Mouse (Mus musculus): Measurements from ENCODE around the gene Srpk2. TPM values are rescaled to one million over a fixed set of nuclear protein-coding genes. Genes with fewer than 3 reads are reported as not detected.
A peak's percentile ranks its signal among the peaks of the same experiment; 100 is the strongest.

The Srpk2 gene
- polyA plus RNA-seq, 1 experiment from 2014 or later, result 57.1 TPM

DNA sequence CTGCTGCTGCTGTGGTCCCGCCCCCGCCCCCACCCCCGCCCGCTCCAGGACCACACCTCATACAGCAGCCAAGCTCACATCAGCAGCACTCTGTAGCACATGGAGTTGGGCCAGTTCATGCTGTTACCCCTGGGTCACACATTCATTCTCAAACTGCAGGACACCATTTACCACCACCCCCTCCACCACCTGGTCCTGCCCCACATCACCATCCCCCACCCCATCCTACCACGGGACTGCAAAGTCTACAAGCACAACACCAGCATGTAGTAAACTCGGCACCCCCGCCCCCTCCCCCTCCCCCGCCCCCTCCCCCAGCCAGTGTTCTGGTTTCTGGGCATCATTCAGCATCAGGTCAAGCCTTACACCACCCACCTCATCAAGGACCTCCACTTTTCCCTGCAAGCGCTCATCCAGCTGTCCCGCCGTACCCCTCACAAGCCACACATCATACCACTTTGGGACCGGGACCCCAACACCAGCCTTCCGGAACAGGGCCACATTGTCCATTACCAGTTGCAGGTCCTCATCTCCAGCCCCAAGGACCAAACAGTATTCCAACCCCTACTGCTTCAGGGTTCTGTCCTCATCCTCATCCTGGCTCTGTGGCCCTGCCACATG, 182.0 kb downstream of the Srpk2 start:
- peaks cover 88% of the 10 kb centered on the region for H3K36me3 ChIP-seq (replicated peaks)
- DNase-seq (ENCODE audit: low spot score), result peak; percentile 14
- H3K27ac ChIP-seq (replicated peaks), result peak overlapping the region; percentile 40
- H3K4me1 ChIP-seq, result peaks cover 16% of the 10 kb centered on the region
- 72% methylated on average over 13 of the region's 13 CpGs for WGBS
- H3K4me3 ChIP-seq, result no peak overlapping the region
- H3K9me3 ChIP-seq, result no peaks in the 10 kb centered on the region
- H3K27me3 ChIP-seq (replicated peaks; ENCODE audit: low read depth, poor library complexity, severe bottlenecking), result no peaks in the 10 kb centered on the region

DNA sequence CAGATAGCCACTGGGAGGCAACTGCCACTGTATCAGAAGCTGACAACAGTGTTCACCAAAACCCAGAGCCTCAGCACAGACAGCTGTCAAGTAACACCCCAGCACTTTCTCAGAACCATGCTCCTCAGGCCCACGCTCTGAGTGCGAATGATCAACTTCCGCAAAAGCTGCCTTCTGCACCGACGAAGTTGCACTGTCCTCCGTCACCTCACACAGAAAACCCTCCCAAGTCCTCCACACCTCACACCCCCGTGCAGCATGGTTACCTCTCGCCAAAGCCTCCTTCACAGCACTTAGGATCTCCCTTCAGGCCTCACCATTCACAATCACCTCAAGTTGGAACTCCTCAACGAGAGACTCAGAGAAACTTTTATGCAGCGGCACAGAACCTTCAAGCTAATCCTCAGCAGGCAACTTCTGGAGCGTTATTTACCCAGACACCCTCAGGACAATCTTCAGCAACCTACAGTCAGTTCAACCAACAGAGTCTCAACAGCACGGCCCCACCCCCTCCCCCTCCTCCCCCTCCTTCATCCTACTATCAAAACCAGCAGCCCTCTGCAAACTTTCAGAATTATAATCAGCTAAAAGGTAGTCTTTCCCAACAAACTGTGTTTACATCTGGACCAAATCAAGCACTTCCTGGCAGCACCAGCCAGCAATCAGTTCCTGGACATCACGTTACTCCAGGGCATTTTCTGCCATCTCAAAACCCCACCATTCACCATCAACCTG, 182.7 kb downstream of the Srpk2 start:
- Histone ChIP-seq H3K36me3 (replicated peaks) (peaks cover 91% of the 10 kb centered on the region), H3K4me1 (peaks cover 15% of the 10 kb centered on the region), H3K9me3 (no peaks in the 10 kb centered on the region), H3K27me3 (replicated peaks; ENCODE audit: low read depth, poor library complexity, severe bottlenecking) (no peaks in the 10 kb centered on the region), H3K4me3 (no peak overlapping the region), H3K27ac (replicated peaks) (no peak overlapping the region)
- DNase-seq (ENCODE audit: low spot score), result peak; percentile 66
- WGBS, result 69% methylated on average over 13 of the region's 13 CpGs

DNA sequence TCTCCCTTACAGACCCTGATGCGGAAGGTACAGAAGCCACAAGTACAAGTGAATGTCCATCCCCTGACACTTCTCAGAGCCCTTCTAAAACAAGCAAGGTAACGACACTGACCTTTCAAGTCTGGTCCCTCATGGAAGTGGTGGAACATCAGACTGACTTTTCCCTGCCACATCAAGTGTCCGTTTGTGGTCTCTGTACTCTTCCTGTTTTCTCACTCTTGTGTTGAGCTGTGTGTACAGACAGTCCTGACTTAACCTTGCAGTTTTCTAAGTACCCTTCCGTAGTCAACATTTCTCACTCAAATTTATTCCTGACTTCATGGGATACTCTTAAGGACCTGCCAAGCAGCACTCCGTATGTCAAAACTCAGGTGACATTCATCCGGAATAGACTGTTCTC, 183.7 kb downstream of the Srpk2 start:
- Histone ChIP-seq H3K27ac (replicated peaks) (no peak overlapping the region), H3K4me1 (peaks cover 15% of the 10 kb centered on the region), H3K4me3 (no peak overlapping the region), H3K36me3 (replicated peaks) (peaks cover 99% of the 10 kb centered on the region), H3K27me3 (replicated peaks; ENCODE audit: low read depth, poor library complexity, severe bottlenecking) (no peaks in the 10 kb centered on the region), H3K9me3 (no peaks in the 10 kb centered on the region)
- WGBS, result 91% methylated on average over 6 of the region's 6 CpGs
- DNase-seq (ENCODE audit: low spot score), result no peak

DNA sequence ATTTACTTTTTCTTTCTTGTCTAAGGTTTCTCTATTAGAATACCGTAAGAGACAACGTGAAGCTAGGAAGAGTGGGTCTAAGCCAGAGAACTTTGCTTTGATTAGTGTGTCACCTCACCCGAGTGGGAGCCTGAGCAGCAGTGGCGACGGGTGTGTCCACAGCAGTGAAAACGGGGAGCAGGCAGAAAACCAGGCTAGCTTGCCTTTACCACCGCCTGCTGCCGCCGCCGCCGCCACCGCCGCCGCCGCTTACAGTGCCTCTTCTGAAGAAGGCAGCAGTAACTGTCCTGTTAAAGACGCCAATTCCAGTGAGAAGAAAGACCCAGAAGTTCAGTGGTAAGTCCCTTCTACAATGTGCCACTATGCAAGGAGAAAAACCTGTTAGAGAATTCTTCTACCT, 185.2 kb downstream of the Srpk2 start:
- peaks cover 97% of the 10 kb centered on the region for H3K36me3 ChIP-seq (replicated peaks)
- no peaks in the 10 kb centered on the region for H3K9me3 ChIP-seq
- H3K4me1 ChIP-seq, result peaks cover 15% of the 10 kb centered on the region
- no peaks in the 10 kb centered on the region for H3K27me3 ChIP-seq (replicated peaks; ENCODE audit: low read depth, poor library complexity, severe bottlenecking)
- no peak overlapping the region for H3K4me3 ChIP-seq
- DNase-seq (ENCODE audit: low spot score), result no peak
- no peak overlapping the region for H3K27ac ChIP-seq (replicated peaks)
- 94% methylated on average over 16 of the region's 16 CpGs for WGBS

DNA sequence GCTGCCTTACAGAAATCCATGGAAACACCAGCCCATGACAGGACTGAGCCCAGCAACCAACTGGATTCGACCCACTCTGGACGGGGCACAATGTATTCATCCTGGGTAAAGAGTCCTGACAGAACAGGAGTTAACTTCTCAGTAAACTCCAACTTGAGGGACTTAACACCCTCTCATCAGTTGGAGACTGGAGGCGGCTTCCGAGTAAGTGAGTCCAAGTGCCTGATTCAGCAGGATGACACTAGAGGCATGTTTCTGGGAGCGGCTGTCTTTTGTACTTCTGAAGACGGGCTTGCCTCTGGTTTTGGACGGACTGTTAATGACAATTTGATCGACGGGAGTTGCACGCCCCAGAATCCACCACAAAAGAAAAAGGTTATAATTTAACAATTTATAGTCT, 186.5 kb downstream of the Srpk2 start:
- H3K27me3 ChIP-seq (replicated peaks; ENCODE audit: low read depth, poor library complexity, severe bottlenecking), result no peaks in the 10 kb centered on the region
- H3K4me1 ChIP-seq, result peaks cover 15% of the 10 kb centered on the region
- no peak overlapping the region for H3K27ac ChIP-seq (replicated peaks)
- H3K4me3 ChIP-seq, result no peak overlapping the region
- DNase-seq (ENCODE audit: low spot score), result no peak
- WGBS, result 94% methylated on average over 10 of the region's 10 CpGs
- H3K9me3 ChIP-seq, result no peaks in the 10 kb centered on the region
- H3K36me3 ChIP-seq (replicated peaks), result peaks cover 98% of the 10 kb centered on the region

DNA sequence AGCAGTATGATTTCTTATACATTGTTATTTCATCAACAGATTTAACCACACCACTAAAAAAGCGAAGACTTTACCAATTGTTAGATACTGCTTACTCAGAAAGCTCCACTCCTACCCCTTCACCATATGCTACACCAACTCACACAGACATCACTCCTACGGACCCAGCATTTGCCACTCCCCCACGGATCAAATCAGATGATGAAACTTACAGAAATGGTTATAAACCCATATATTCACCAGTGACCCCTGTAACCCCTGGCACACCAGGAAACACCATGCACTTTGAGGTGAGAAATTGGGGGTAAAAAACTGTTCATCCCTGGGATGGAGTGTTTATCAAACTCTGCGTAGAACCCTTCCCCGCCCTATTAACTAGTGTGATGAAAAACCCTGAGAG, 187.5 kb downstream of the Srpk2 start:
- H3K27me3 ChIP-seq (replicated peaks; ENCODE audit: low read depth, poor library complexity, severe bottlenecking), result no peaks in the 10 kb centered on the region
- no peak for DNase-seq (ENCODE audit: low spot score)
- no peak overlapping the region for H3K4me3 ChIP-seq
- no peak overlapping the region for H3K27ac ChIP-seq (replicated peaks)
- H3K36me3 ChIP-seq (replicated peaks), result peaks cover 98% of the 10 kb centered on the region
- H3K9me3 ChIP-seq, result no peaks in the 10 kb centered on the region
- peaks cover 6% of the 10 kb centered on the region for H3K4me1 ChIP-seq
- WGBS, result 92% methylated on average over 5 of the region's 5 CpGs

DNA sequence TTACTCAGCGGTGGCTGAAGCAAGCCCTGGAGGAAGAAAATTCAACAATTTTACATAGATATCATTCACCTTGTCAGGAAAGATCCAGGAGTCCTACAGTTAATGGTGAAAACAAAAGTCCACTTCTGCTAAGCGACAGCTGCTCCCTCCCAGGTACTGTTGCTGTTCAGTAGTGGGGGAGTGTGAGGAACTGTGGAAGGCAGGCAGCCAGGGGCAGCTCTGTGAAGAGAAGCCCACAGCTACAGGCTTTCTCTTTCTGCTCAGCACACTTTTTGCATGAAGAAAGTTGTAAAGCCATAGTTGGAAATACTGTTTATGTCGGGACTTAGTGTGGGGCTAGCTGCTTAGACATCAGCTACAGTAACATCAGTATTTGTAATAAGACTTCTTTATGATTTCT, 188.0 kb downstream of the Srpk2 start:
- H3K36me3 ChIP-seq (replicated peaks), result peaks cover 98% of the 10 kb centered on the region
- WGBS, result 93% methylated on average over 3 of the region's 3 CpGs
- DNase-seq (ENCODE audit: low spot score), result no peak
- H3K4me1 ChIP-seq, result peaks cover under 1% of the 10 kb centered on the region; the same call in 1 of the 2 replicates
- H3K27me3 ChIP-seq (replicated peaks; ENCODE audit: low read depth, poor library complexity, severe bottlenecking), result no peaks in the 10 kb centered on the region
- no peak overlapping the region for H3K27ac ChIP-seq (replicated peaks)
- no peaks in the 10 kb centered on the region for H3K9me3 ChIP-seq
- no peak overlapping the region for H3K4me3 ChIP-seq

DNA sequence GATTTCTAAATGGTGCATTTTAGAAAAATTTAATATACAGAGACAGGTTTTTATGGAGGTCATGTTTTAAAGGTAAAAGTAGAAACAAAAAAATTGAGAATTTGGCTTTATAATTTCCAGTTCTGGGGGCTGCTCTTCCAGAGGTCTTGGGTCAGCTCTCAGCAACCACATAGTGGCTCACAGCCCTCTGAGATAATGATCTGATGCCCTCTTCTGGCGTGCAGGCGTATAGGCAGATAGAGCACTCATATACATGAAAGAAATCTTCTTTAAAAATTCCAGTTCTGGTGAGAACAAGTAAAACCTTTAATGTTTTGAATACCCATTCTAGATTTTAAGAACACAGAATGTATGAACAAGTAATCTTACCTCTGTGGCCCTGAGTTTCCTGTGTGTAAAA, 193.6 kb downstream of the Srpk2 start:
- DNase-seq (ENCODE audit: low spot score), result peak; percentile 29
- Histone ChIP-seq H3K4me1 (no peaks in the 10 kb centered on the region), H3K27me3 (replicated peaks; ENCODE audit: low read depth, poor library complexity, severe bottlenecking) (no peaks in the 10 kb centered on the region), H3K4me3 (no peak overlapping the region), H3K27ac (replicated peaks) (no peak overlapping the region), H3K9me3 (no peaks in the 10 kb centered on the region), H3K36me3 (replicated peaks) (peaks cover 93% of the 10 kb centered on the region)
- 52% methylated on average over 2 of the region's 2 CpGs for WGBS

DNA sequence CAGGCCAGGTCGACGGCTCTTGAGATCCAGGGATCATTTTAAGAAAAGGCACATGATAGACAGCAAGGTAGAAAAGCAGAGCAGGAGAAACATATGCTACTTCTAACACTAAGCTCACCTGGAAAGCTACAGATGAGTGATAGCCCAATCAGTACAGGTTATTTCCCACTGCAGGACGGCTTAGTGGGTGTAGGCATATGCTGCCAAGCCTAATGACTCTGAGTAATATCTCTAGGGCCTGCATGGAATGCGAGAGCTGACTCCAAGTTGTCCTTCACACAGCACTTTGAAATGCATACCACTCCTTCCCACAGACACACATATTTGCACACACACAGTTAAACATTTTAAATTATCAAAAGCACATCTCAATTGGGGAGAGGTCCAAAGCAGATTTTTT, 195.2 kb downstream of the Srpk2 start:
- H3K4me1 ChIP-seq, result no peaks in the 10 kb centered on the region
- WGBS, result 87% methylated on average over 4 of the region's 4 CpGs
- no peak overlapping the region for H3K27ac ChIP-seq (replicated peaks)
- DNase-seq (ENCODE audit: low spot score), result no peak
- peaks cover 95% of the 10 kb centered on the region for H3K36me3 ChIP-seq (replicated peaks)
- H3K27me3 ChIP-seq (replicated peaks; ENCODE audit: low read depth, poor library complexity, severe bottlenecking), result no peaks in the 10 kb centered on the region
- no peak overlapping the region for H3K4me3 ChIP-seq
- H3K9me3 ChIP-seq, result no peaks in the 10 kb centered on the region

DNA sequence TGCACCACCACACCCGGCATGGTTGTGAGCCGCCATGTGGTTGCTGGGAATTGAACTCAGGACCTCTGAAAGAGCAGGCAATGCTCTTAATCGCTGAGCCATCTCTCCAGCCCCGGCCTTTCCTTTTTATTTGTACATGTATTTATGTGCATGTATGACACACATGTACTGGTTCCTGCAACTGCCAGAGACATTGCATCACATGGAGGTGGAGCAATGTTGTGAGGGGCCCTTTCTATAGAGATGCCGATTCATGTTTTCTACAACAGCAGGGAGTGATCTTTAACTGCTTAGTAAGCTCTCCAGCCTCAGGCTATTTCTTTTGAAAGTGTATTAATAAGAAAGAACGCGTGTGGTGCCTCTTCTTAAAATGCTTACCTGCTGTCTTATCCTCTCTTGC, 200.6 kb downstream of the Srpk2 start:
- no peak overlapping the region for H3K4me3 ChIP-seq
- H3K4me1 ChIP-seq, result no peaks in the 10 kb centered on the region
- no peak overlapping the region for H3K27ac ChIP-seq (replicated peaks)
- DNase-seq (ENCODE audit: low spot score), result no peak
- WGBS, result 93% methylated on average over 7 of the region's 7 CpGs
- H3K27me3 ChIP-seq (replicated peaks; ENCODE audit: low read depth, poor library complexity, severe bottlenecking), result no peaks in the 10 kb centered on the region
- peaks cover 99% of the 10 kb centered on the region for H3K36me3 ChIP-seq (replicated peaks)
- no peaks in the 10 kb centered on the region for H3K9me3 ChIP-seq

DNA sequence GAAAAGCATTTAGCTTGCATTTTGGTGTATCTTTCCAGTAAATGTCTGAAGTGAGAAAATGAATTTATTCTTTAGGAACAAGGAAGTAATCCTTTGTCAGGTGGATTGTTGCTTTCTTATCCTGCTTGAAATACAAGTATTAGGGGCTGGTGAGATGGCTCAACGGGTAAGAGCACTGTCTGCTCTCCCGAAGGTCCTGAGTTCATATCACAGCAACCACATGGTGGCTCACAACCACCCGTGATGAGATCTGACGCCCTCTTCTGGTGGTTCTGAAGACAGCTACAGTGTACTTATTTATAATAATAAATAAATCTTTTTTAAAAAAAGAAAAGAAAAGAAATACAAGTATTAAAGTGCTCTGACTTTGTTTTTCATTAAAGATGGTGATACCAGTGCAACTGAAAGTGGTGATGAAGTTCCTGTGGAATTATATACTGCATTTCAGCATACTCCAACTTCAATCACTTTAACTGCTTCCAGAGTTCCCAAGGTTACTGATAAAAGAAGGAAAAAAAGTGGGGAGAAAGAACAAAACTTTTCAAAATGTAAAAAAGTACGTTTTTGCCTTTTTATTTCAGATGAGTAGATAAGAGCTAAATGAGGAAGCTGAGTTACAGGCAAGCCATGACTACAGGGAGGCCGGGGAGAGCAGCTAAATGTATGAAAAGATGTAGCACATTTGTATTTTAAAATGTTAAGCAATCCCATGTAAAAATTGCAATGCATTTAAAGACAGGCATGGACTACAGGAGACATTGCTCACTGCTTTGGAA, 211.1 kb downstream of the Srpk2 start:
- no peak for DNase-seq (ENCODE audit: low spot score)
- Histone ChIP-seq H3K4me1 (no peaks in the 10 kb centered on the region), H3K27ac (replicated peaks) (no peak overlapping the region), H3K27me3 (replicated peaks; ENCODE audit: low read depth, poor library complexity, severe bottlenecking) (no peaks in the 10 kb centered on the region), H3K36me3 (replicated peaks) (peaks cover 87% of the 10 kb centered on the region), H3K9me3 (no peaks in the 10 kb centered on the region), H3K4me3 (no peak overlapping the region)
- WGBS, result 81% methylated on average over 6 of the region's 6 CpGs

DNA sequence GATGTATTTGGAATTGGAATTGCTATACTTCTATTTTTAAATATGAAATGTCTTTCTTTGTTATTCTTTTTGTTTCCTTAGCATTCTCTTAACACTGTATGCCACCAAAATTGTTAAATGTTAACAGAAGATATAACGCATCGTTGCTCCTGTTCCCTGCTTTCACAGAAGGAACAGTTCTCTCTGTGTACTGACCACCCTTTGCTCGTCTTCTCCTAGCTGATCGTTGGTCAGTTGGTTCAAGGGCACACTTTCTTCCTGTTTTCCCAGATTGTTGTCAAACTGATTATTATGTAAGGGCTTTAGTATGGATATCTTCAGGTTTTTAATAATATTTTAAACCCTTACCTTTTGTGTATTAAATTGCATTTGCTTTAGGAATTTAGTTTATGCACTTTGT, 217.9 kb downstream of the Srpk2 start:
- Histone ChIP-seq H3K27me3 (replicated peaks; ENCODE audit: low read depth, poor library complexity, severe bottlenecking) (no peaks in the 10 kb centered on the region), H3K4me3 (no peak overlapping the region), H3K4me1 (no peaks in the 10 kb centered on the region), H3K9me3 (no peaks in the 10 kb centered on the region), H3K36me3 (replicated peaks) (peaks cover 87% of the 10 kb centered on the region), H3K27ac (replicated peaks) (no peak overlapping the region)
- no peak for DNase-seq (ENCODE audit: low spot score)
- whole genome bisulfite sequencing, result 95% methylated on average over 4 of the region's 4 CpGs

DNA sequence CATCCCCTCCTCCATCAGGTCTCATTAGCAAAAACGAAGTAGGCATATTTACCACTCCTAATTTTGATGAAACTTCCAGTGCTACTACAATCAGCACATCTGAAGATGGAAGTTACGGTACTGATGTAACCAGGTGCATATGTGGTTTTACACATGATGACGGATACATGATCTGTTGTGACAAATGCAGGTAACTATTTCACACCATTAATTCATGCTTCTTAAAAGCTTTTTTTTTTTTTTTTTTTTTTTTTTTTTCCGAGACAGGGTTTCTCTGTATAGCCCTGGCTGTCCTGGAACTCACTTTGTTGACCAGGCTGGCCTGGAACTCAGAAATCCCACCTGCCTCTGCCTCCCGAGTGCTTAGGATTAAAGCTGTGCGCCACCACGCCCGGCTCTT, 219.7 kb downstream of the Srpk2 start:
- no peaks in the 10 kb centered on the region for H3K27me3 ChIP-seq (replicated peaks; ENCODE audit: low read depth, poor library complexity, severe bottlenecking)
- peaks cover 76% of the 10 kb centered on the region for H3K36me3 ChIP-seq (replicated peaks)
- no peak for DNase-seq (ENCODE audit: low spot score)
- no peak overlapping the region for H3K4me3 ChIP-seq
- WGBS, result 92% methylated on average over 8 of the region's 8 CpGs
- H3K27ac ChIP-seq (replicated peaks), result no peak overlapping the region
- no peaks in the 10 kb centered on the region for H3K4me1 ChIP-seq
- H3K9me3 ChIP-seq, result no peaks in the 10 kb centered on the region

Measured in embryonic facial prominence, embryonic 10.5 days (tissue).